Mouse (Mus musculus) G1E (cell line): ENCODE data around the gene Fcrlb. TPM values are rescaled to one million over a fixed set of nuclear protein-coding genes. Genes with fewer than 3 reads are reported as not detected.
A peak's percentile ranks its signal among the peaks of the same experiment; 100 is the strongest.
"Not testable (repeated sequence)": the region's sequence is repeated elsewhere in the genome, so short reads cannot be mapped to it uniquely, and the experiment has no call there.

Experiments used
- ATAC-seq: 2 replicates; pipeline ENCODE4 v1.8.0; 2016; ENCODE audit warnings: mild to moderate bottlenecking; ENCODE audit not compliant: insufficient number of reproducible peaks, poor library complexity, low FRiP score, severe bottlenecking; ENCODE audit errors: extremely low read depth
- DNase-seq: peaks from one replicate; pipeline ENCODE4 v3.0.0; 2012; ENCODE audit warnings: low spot score
- H3K27me3 ChIP-seq: 2 replicates; pipeline ENCODE4 v1.6.1; 2012; ENCODE audit warnings: mild to moderate bottlenecking, low read length, inconsistent platforms; ENCODE audit not compliant: insufficient read depth
- H3K36me3 ChIP-seq: replicated peaks from 2 replicates; pipeline ENCODE3; 2012; ENCODE audit warnings: mild to moderate bottlenecking, inconsistent platforms
- H3K4me1 ChIP-seq: 2 replicates; pipeline ENCODE4 v1.6.1; 2012; ENCODE audit warnings: low read depth, low read length, inconsistent platforms, mixed read lengths; ENCODE audit not compliant: insufficient read depth
- H3K4me3 ChIP-seq: 2 replicates; pipeline ENCODE4 v1.5.1; 2012; ENCODE audit warnings: low read depth, mild to moderate bottlenecking, inconsistent platforms, low read length, moderate library complexity, mixed read lengths
- H3K9me3 ChIP-seq: replicated peaks from 2 replicates; pipeline ENCODE4 v1.6.1; 2012; ENCODE audit warnings: inconsistent platforms
- CTCF ChIP-seq: IDR thresholded peaks from 2 replicates; pipeline ENCODE4 v1.5.1; 2012; ENCODE audit warnings: low read depth, low read length, inconsistent platforms, mixed read lengths
- GATA1 ChIP-seq: IDR thresholded peaks from 2 replicates; pipeline ENCODE4 v1.6.1; 2012; ENCODE audit warnings: borderline replicate concordance, low read length, inconsistent platforms, mixed read lengths
- GATA2 ChIP-seq: IDR thresholded peaks from 2 replicates; pipeline ENCODE4 v1.6.1; 2012; ENCODE audit warnings: low read depth, low read length, inconsistent platforms, borderline replicate concordance
- POLR2AphosphoS5 ChIP-seq: IDR thresholded peaks from 2 replicates; pipeline ENCODE4 v1.6.1; 2012; ENCODE audit warnings: low read depth, low read length, inconsistent platforms; ENCODE audit not compliant: insufficient replicate concordance
- TAL1 ChIP-seq: conservative IDR thresholded peaks from 2 replicates; pipeline ENCODE4 v1.6.1; 2012; ENCODE audit warnings: low read depth, low read length, inconsistent platforms, mixed read lengths
- polyA plus RNA-seq: library from polyadenylated mRNA; stranded (reverse); fragments of >175 nt; gene quantifications from 2 replicates; pipeline ENCODE4 v1.2.3, GENCODE M21; 2012
- total RNA-seq, 2 experiments: library from RNA; stranded (forward) in 1 of 2; stranded (reverse) in 1 of 2; fragments of 200-1000 nt in 1 of 2; fragments of >200 nt in 1 of 2; fragmentation: Nextera tagmentation in 1 of 2; gene quantifications; 2 replicates each; pipeline ENCODE4 v1.2.3; 2014 to 2017

The Fcrlb gene
- total and polyA plus RNA-seq, 3 experiments = not detected

- H3K9me3 ChIP-seq = no peaks in the 10 kb centered on the region
- no peak for TF ChIP-seq GATA1
- TF ChIP-seq TAL1 = peak; percentile 40; the same call in 1 of the 2 replicates
- H3K36me3 ChIP-seq = no peaks in the 10 kb centered on the region
- ATAC-seq (peak; percentile 100), DNase-seq (peak; percentile 48)
- H3K4me3 ChIP-seq = no peak overlapping the region; the same call in 1 of the 2 replicates
- H3K27me3 ChIP-seq = no peaks in the 10 kb centered on the region
- peaks cover 36% of the 10 kb centered on the region for H3K4me1 ChIP-seq
Observed at GRCm38 (mm10) chr1:170950772-170951171, 38.0 kb upstream of the Fcrlb start.

- not testable (repeated sequence) for DNase-seq, H3K9me3 ChIP-seq, H3K27me3 ChIP-seq, H3K4me3 ChIP-seq, H3K36me3 ChIP-seq, ATAC-seq
- H3K4me1 ChIP-seq = peaks cover 12% of the 10 kb centered on the region
Observed at GRCm38 (mm10) chr1:170944908-170945307, 32.2 kb upstream of the Fcrlb start.

- H3K27me3 ChIP-seq, DNase-seq, H3K4me3 ChIP-seq, H3K9me3 ChIP-seq, ATAC-seq, H3K36me3 ChIP-seq: not testable (repeated sequence)
- H3K4me1 ChIP-seq = peaks cover 14% of the 10 kb centered on the region
Observed at GRCm38 (mm10) chr1:170944151-170944550, 31.4 kb upstream of the Fcrlb start.

GRCm38 (mm10) chr1:170939255-170939654 lies 26.5 kb upstream of the Fcrlb start:
- H3K4me1 ChIP-seq = peaks cover 35% of the 10 kb centered on the region
- DNase-seq = no peak
- TF ChIP-seq CTCF (no peak), GATA1 (no peak), POLR2AphosphoS5 (no peak), TAL1 (no peak), GATA2 (no peak)
- no peaks in the 10 kb centered on the region for H3K27me3 ChIP-seq
- no peak overlapping the region for H3K4me3 ChIP-seq
- ATAC-seq = no peak
- no peaks in the 10 kb centered on the region for H3K36me3 ChIP-seq
- H3K9me3 ChIP-seq = no peaks in the 10 kb centered on the region; the same call in 1 of the 2 replicates

GRCm38 (mm10) chr1:170934383-170934782 lies 21.6 kb upstream of the Fcrlb start:
- TF ChIP-seq POLR2AphosphoS5 = no peak
- no peak for TF ChIP-seq TAL1
- TF ChIP-seq GATA1 = no peak
- TF ChIP-seq GATA2 = no peak
- TF ChIP-seq CTCF = no peak
- ATAC-seq (peak; percentile 80), DNase-seq (peak; percentile 39)
- Histone ChIP-seq H3K9me3 (no peaks in the 10 kb centered on the region; the same call in 1 of the 2 replicates), H3K36me3 (no peaks in the 10 kb centered on the region), H3K27me3 (0 out of 2 replicates have a peak, but pooled peaks cover 2% of the 10 kb centered on the region), H3K4me3 (no peak overlapping the region), H3K4me1 (peaks cover 38% of the 10 kb centered on the region)

GRCm38 (mm10) chr1:170933940-170934339 lies 21.2 kb upstream of the Fcrlb start:
- Histone ChIP-seq H3K4me1 (peaks cover 38% of the 10 kb centered on the region), H3K36me3 (no peaks in the 10 kb centered on the region), H3K27me3 (0 out of 2 replicates have a peak, but pooled peaks cover 2% of the 10 kb centered on the region), H3K9me3 (no peaks in the 10 kb centered on the region; the same call in 1 of the 2 replicates), H3K4me3 (no peak overlapping the region)
- no peak for DNase-seq
- no peak for TF ChIP-seq GATA1
- TF ChIP-seq TAL1 = no peak
- TF ChIP-seq POLR2AphosphoS5 = no peak
- no peak for TF ChIP-seq GATA2
- no peak for TF ChIP-seq CTCF
- no peak for ATAC-seq

- Histone ChIP-seq H3K4me3 (no peak overlapping the region), H3K4me1 (peaks cover 37% of the 10 kb centered on the region), H3K27me3 (0 out of 2 replicates have a peak, but pooled peaks cover 2% of the 10 kb centered on the region), H3K9me3 (no peaks in the 10 kb centered on the region; the same call in 1 of the 2 replicates), H3K36me3 (no peaks in the 10 kb centered on the region)
- ATAC-seq (no peak), DNase-seq (no peak)
- TF ChIP-seq CTCF (no peak), TAL1 (no peak), GATA2 (no peak), POLR2AphosphoS5 (no peak), GATA1 (no peak)
Observed at GRCm38 (mm10) chr1:170933386-170933920, 20.7 kb upstream of the Fcrlb start.
